Mouse (Mus musculus): ENCODE results near the gene Hdc.

DNA sequence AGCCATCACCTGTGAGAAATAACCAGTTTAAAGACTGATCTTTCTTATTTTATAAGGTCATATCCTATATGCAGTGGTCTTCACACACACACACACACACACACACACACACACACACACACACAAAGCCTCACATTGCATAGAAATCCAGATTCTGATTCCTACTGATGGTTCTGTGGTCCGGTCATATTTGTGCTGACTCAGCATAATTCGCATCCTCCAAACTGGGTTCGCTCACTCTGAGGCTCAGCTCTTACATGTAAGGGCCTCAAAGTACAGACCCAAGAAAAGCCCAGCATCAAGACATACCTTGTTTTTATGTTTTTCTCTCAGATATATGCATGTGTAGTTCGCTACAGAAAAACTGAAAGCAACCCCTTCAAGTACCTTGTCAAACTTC is 27.8 kb downstream of the Hdc start:
- TF ChIP-seq CTCF (IDR thresholded peaks at IDR 0.05; ENCODE audit: control insufficient read depth, insufficient read depth, insufficient replicate concordance, low read depth, low read length) (no peak), POLR2A (IDR thresholded peaks at IDR 0.05; ENCODE audit: control insufficient read depth, low read depth, low read length) (no peak)

Data from testis, adult 2 months (tissue).